Mouse (Mus musculus) G1E-ER4 (cell line): ENCODE measurements around the gene Naa15. TPM values are rescaled to one million over a fixed set of nuclear protein-coding genes. Genes with fewer than 3 reads are reported as not detected.

Experiments used
- GATA1 ChIP-seq: IDR thresholded peaks from one replicate; pipeline ENCODE4 v1.8.0; 2012; ENCODE audit warnings: low read length, inconsistent platforms
- polyA plus RNA-seq: library from polyadenylated mRNA; stranded (reverse); fragments of >175 nt; gene quantifications from 2 replicates; pipeline ENCODE4 v1.2.3, GENCODE M21; 2012

Naa15 gene
- polyA plus RNA-seq, 1 experiment, result 16.1 TPM

GRCm38 (mm10) chr3:51485347-51485746 is 70.4 kb downstream of the Naa15 start:
- TF ChIP-seq GATA1, result no peak

- no peak for TF ChIP-seq GATA1
These were observed 71.7 kb downstream of the Naa15 start for GRCm38 (mm10) chr3:51486491-51487195.

GRCm38 (mm10) chr3:51490088-51490753 is 75.3 kb downstream of the Naa15 start:
- TF ChIP-seq GATA1, result no peak

- TF ChIP-seq GATA1, result no peak
These were observed 78.4 kb downstream of the Naa15 start for GRCm38 (mm10) chr3:51493272-51493838.

GRCm38 (mm10) chr3:51494466-51494865 is 79.5 kb downstream of the Naa15 start:
- TF ChIP-seq GATA1, result no peak

- no peak for TF ChIP-seq GATA1
These were observed 80.7 kb downstream of the Naa15 start for GRCm38 (mm10) chr3:51495646-51496045.

GRCm38 (mm10) chr3:51497978-51498377 is 83.0 kb downstream of the Naa15 start:
- TF ChIP-seq GATA1, result no peak

GRCm38 (mm10) chr3:51498659-51499058 is 83.7 kb downstream of the Naa15 start:
- no peak for TF ChIP-seq GATA1

GRCm38 (mm10) chr3:51499876-51500275 is 84.9 kb downstream of the Naa15 start:
- no peak for TF ChIP-seq GATA1

GRCm38 (mm10) chr3:51504385-51504952 is 89.5 kb downstream of the Naa15 start:
- TF ChIP-seq GATA1, result no peak

- no peak for TF ChIP-seq GATA1
These were observed 90.5 kb downstream of the Naa15 start for GRCm38 (mm10) chr3:51505465-51505864.

- no peak for TF ChIP-seq GATA1
These were observed 96.0 kb downstream of the Naa15 start for GRCm38 (mm10) chr3:51510903-51511302.

- TF ChIP-seq GATA1, result no peak
These were observed 97.0 kb downstream of the Naa15 start for GRCm38 (mm10) chr3:51511983-51512382.

- no peak for TF ChIP-seq GATA1
These were observed 102.5 kb downstream of the Naa15 start for GRCm38 (mm10) chr3:51517467-51517866.

- no peak for TF ChIP-seq GATA1
These were observed 103.2 kb downstream of the Naa15 start for GRCm38 (mm10) chr3:51517878-51518762.
